Mouse (Mus musculus) liver, embryonic 14 days (tissue): ENCODE data around the gene Evi5. TPM values are rescaled to one million over a fixed set of nuclear protein-coding genes. Genes with fewer than 3 reads are reported as not detected.

Experiments used
- polyA plus RNA-seq: library from polyadenylated mRNA; depleted of rRNA; stranded (reverse); fragments of >200 nt; gene quantifications from 2 replicates; pipeline ENCODE4 v1.2.3, GENCODE M21; 2012; rRNA removed

Gene Evi5
- 22.2 and 25.7 TPM in 2 replicates for polyA plus RNA-seq

DNA sequence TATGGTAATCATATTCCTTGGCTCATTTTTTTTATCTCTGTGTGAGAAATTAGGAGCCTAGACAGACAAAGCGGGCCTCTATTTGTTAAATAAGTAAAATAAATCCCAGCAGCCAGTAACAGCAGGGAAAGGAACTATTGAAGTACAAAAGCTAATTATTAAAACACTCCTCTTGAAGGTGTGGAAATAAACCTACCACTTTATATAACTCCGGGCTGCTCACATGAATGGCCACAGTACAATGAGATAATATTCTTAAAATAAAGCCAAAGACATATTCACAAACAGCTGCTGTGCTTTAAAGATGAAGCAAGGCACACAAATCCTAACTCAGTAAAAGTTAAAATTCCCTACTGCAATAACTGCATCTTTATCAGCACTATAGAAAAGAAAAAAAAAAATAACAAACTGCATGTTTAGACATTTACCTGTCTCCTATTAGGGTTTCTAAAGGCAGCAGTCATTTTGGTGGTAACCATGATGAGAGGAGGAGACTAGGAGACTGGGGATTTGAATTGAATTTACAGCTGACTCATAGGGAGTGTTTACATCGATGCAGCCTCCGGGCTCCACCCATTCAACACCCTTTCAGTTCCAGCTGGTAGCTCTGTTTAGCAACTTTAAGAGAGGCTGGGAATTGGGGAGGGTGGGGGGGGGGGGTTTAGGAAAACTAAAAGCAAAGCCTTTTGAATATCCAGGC is at the start of gene Evi5:
Gene Evi5 (minus strand): TSS at position 547 of the 700 bp plus-strand sequence.

GRCm38 (mm10) chr5:107900206-107901013 is 25.5 kb upstream of the Evi5 start, which contains the start of gene Rpl5:
Rpl5 (plus strand) TSS chr5:107900502.

GRCm38 (mm10) chr5:107829998-107830560 is 44.8 kb downstream of the Evi5 start, which contains the start of gene Ube2d2b:
Ube2d2b (plus strand) TSS chr5:107830099.

DNA sequence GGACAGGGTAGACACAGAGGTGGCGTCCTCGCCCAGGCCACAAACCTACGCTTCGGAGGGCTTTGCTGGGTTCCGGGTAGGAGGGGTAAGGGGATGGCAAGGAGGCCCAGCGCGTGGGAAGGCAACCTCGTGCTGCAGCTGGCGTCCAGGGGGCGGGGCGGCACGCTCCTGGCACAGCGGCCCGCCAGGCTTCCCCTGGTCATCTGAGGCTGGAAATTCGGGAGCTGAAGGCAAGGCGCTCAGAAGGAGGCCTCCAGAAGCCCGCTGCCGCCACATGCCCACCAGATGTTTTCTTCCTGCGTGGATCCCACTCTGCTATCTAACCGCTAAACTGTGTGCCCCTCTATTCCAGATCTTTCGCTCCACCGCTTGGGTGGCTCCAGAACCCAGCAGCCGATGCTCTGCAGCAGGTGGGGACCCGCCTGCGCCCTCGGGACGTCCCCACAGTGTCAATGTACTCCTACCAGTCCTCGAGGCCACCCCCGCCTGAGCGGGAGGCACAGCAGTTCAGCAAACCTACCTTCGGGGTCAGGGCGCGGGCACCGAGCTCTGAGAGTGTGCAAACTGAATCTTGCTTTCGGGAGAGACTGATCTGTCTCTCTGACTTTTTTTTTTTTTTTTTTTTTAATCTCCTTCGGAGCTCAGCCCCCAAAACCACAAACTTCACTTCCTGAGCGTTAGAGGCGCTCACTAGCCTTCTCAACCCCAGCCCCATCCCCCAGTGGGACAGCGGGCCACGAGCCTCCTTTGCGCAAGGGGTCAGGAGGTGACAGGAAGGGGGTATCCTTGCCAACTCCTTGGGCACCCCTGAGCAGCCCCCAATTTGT is 149.3 kb downstream of the Evi5 start, which contains the start of gene Gfi1:
Gene Gfi1 (minus strand): TSS at position 602 of the 827 bp plus-strand sequence.

Other genes starting within 250 kb of the Evi5 start
- gene Gfi1, start 149.1 kb downstream of the Evi5 start, polyA plus RNA-seq, result 2.1 and 3.1 TPM in 2 replicates
- gene Ube2d2b, start 45.0 kb downstream of the Evi5 start, polyA plus RNA-seq, result not detected in 2 replicates
- gene Rpl5, start 25.4 kb upstream of the Evi5 start, polyA plus RNA-seq, result 89.2 and 94.6 TPM in 2 replicates
- gene Fam69a, start 112.0 kb upstream of the Evi5 start, polyA plus RNA-seq, result 2.0 and 2.4 TPM in 2 replicates
- 13.5 and 17.4 TPM in 2 replicates for gene Mtf2, start 190.6 kb upstream of the Evi5 start, polyA plus RNA-seq